Mouse (Mus musculus): Measurements from ENCODE around the gene Dvl2.

DNA sequence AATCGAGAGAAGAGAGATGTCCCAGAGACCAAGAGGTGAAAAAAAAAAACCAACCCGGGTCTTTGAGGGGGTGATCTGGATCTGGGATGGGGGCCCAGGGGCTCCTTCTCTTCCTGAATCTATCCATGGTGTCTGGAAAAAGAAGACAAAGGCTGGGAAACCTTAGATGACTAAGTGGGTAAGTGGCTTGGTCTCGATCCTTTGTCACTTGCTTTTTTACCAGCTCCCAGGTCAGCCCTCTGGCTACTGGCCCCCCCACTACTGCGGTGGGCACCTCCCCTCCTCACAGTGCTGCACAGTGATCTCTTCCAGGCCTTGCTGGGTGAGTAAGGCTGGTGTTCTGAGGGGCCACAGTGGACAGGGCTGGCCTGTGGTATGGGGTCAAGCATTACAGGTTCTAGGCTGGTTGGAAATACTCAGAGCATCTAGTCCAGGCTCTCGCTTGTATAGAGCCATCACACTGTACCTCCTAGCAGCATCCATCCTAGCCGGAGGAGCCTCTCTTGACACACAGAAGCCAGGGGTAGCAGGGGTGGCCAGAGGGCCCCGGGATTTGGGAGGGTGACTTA, 16.9 kb downstream of the Dvl2 start:
- no peak for TF ChIP-seq POLR2A (IDR thresholded peaks at IDR 0.05; ENCODE audit: borderline replicate concordance, extremely low read depth, insufficient read depth, insufficient read length, poor library complexity, severe bottlenecking)
- no peak for TF ChIP-seq CTCF (IDR thresholded peaks at IDR 0.05; ENCODE audit: borderline replicate concordance, extremely low read depth, insufficient read depth, insufficient read length)

Measured in brain, embryonic 14.5 days (tissue).